Mouse (Mus musculus) neural tube, embryonic 14.5 days (tissue): ENCODE results near the gene Mrpl33. TPM values are rescaled to one million over a fixed set of nuclear protein-coding genes. Genes with fewer than 3 reads are reported as not detected.

Experiments used
- ATAC-seq: fragments of 200-750 bp; cut with Nextera tagmentation; 2 replicates; pipeline ENCODE4 v1.8.0; 2017; ENCODE audit warnings: low read depth, mild to moderate bottlenecking, moderate TSS enrichment, moderate library complexity
- H3K27ac ChIP-seq: fragments of 300-500 bp; sonication (generic); 2 replicates; pipeline ENCODE4 v1.5.1; 2014; ENCODE audit warnings: low read depth, mild to moderate bottlenecking, control low read depth, low read length, moderate library complexity, mixed read lengths
- H3K27me3 ChIP-seq: fragments of 300-500 bp; sonication (generic); 2 replicates; pipeline ENCODE4 v1.6.1; 2014; ENCODE audit warnings: low read length; ENCODE audit not compliant: control insufficient read depth, insufficient read depth
- H3K36me3 ChIP-seq: fragments of 300-500 bp; sonication (generic); 2 replicates; pipeline ENCODE4 v1.6.1; 2014; ENCODE audit warnings: low read length, mixed read lengths; ENCODE audit not compliant: control insufficient read depth, insufficient read depth
- H3K4me1 ChIP-seq: fragments of 300-500 bp; sonication (generic); 2 replicates; pipeline ENCODE4 v1.6.1; 2014; ENCODE audit warnings: low read length; ENCODE audit not compliant: control insufficient read depth, insufficient read depth
- H3K4me2 ChIP-seq: fragments of 300-500 bp; sonication (generic); 2 replicates; pipeline ENCODE4 v1.6.1; 2014; ENCODE audit warnings: mild to moderate bottlenecking, low read depth, low read length, control low read depth
- H3K4me3 ChIP-seq: fragments of 300-500 bp; sonication (generic); 2 replicates; pipeline ENCODE4 v1.5.1; 2014; ENCODE audit warnings: low read depth, low read length, control low read depth, mixed read lengths
- H3K9ac ChIP-seq: fragments of 300-500 bp; sonication (generic); replicated peaks from 2 replicates; pipeline ENCODE4 v1.6.1; 2014; ENCODE audit warnings: low read depth, mild to moderate bottlenecking, control low read depth, low read length, mixed read lengths
- H3K9me3 ChIP-seq: fragments of 300-500 bp; sonication (generic); 2 replicates; pipeline ENCODE4 v1.6.1; 2016; ENCODE audit warnings: low read length; ENCODE audit not compliant: control insufficient read depth
- WGBS: fragments of 180-500 bp; shearing (Covaris S2); extraction: QIAGEN DNeasy Blood & Tissue Kit; methylation state at CpG from one replicate; pipeline ENCODE4 v1.1.7; 2014; 5-methylcytosine and 5-hydroxymethylcytosine counted together
- microRNA-seq: library from miRNA; unstranded; fragments of <30 nt; microRNA quantifications from one replicate; pipeline ENCODE4, GENCODE M21; 2016
- polyA plus RNA-seq: library from polyadenylated mRNA; unstranded; fragments of >200 nt; fragmentation: Nextera tagmentation; extraction: Ambion mirVana; gene quantifications from 2 replicates; pipeline ENCODE4 v1.2.1, GENCODE M21; 2014

Gene Mrpl33
- polyA plus RNA-seq, 1 experiment from 2014 or later: 200 TPM

- no peaks in the 10 kb centered on the region for H3K27me3 ChIP-seq
- no peak overlapping the region for H3K4me2 ChIP-seq
- no peak overlapping the region for H3K9ac ChIP-seq
- H3K9me3 ChIP-seq: no peaks in the 10 kb centered on the region
- H3K4me1 ChIP-seq: no peaks in the 10 kb centered on the region
- no peaks in the 10 kb centered on the region for H3K36me3 ChIP-seq
- no peak for ATAC-seq
- WGBS: 86% methylated on average over 5 of the region's 5 CpGs
- no peak overlapping the region for H3K27ac ChIP-seq
- H3K4me3 ChIP-seq: no peak overlapping the region
These were observed 117.1 kb downstream of the Mrpl33 start for GRCm38 (mm10) chr5:31713841-31714264.

Small RNA genes lying within 50 kb of the gene (microRNA-seq; reads per million reads assigned to microRNA genes)
- gene Mir3473e: not detected

Other genes starting within 250 kb of the Mrpl33 start
- gene Zfp512, start 144.5 kb upstream of the Mrpl33 start, polyA plus RNA-seq: 102 and 117 TPM in 2 replicates
- not detected in 2 replicates for gene 4930548H24Rik, start 111.2 kb upstream of the Mrpl33 start, polyA plus RNA-seq
- gene Gpn1, start 102.2 kb upstream of the Mrpl33 start, polyA plus RNA-seq: 78.6 and 80.9 TPM in 2 replicates
- gene Slc4a1ap, start 69.9 kb upstream of the Mrpl33 start, polyA plus RNA-seq: 35.4 and 35.8 TPM in 2 replicates
- 21.6 and 22.4 TPM in 2 replicates for gene Supt7l, start 69.1 kb upstream of the Mrpl33 start, polyA plus RNA-seq
- gene Rbks, start 100.7 kb downstream of the Mrpl33 start, polyA plus RNA-seq: 4.0 and 4.3 TPM in 2 replicates
- 37.9 and 43.5 TPM in 2 replicates for gene Babam2, start 100.7 kb downstream of the Mrpl33 start, polyA plus RNA-seq